Mouse (Mus musculus) T-helper 2 cell (primary cell): ENCODE measurements at regions not wholly inside any gene's neighbourhood (a gene's known extent, or its start where the extent isn't known, plus 50 kb on each side); places are given as distances from the start of the nearest gene placed in this dataset.
"Not testable (repeated sequence)": the region's sequence is repeated elsewhere in the genome, so short reads cannot be mapped to it uniquely, and the experiment has no call there.

Source experiments
- in situ Hi-C: fragments of 300-600 bp; cut with MboI, MseI; formaldehyde crosslinking; loops from one replicate; pipeline ENCODE4 v1.15.1; 2025; ENCODE audit warnings: high pct_unique_total_duplicates

GRCm38 (mm10) chr13:50754911-50755310 is 56.8 kb downstream of the Gm8765 start:
- in situ Hi-C loops: not testable (repeated sequence)

- in situ Hi-C loops: not testable (repeated sequence)
These were observed 58.2 kb downstream of the Gm8765 start for GRCm38 (mm10) chr13:50756334-50756733.

DNA sequence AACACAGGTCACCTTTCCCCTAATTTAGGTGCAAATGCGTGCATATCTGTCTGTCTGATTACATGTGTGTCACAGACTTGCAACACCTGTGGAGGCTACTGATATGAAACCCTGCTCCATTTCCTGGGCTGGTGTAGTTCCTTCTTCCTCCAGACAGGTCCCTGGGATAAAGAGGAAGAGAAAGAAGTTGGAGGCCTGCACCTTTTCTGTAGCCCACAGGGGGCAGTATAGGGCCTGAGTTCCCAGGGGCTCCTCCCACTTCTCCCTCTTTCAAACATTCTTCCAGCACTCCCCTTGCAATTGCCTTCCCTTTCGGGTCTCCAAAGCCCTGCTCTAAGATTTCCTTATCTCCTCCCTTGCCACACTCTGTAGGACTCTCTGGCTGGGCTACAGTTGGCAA is 66.5 kb downstream of the Gm8765 start:
- in situ Hi-C loops: no loop called here

DNA sequence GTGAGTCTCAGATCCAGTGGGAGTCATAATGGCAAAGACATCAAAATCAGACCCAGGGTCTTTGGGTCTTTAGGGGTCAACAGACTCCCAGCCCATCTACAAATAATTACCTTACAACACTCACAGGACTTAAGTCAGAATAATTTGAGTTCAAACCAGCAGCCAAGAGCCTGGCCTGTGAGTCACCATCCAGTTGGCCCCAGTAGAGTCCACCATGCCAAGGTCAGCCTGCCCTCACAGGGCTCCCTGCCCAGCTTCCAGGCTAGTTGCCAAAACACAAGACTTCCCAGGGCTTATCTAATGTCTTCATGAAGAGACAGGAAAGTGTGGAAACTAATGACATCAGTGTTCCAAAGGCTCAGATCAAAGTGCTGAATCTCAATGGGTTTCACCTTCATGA is 81.9 kb downstream of the Gm8765 start:
- in situ Hi-C loops: loop anchor here (5.0 kb wide), 1 partner anchor 773 kb away; no protein-coding TSS in a partner anchor

GRCm38 (mm10) chr13:50829879-50830550 is 131.9 kb downstream of the Gm8765 start:
- in situ Hi-C loops: not testable (repeated sequence)
